Mouse (Mus musculus) v-Abl transformed pro-B cells (cell line): ENCODE results near the gene Cdk5rap2.

Source experiments
- in situ Hi-C, 2 experiments: fragments of 400-800 bp; cut with MboI; formaldehyde crosslinking; loops; one replicate each; pipeline ENCODE4 v1.15.1; 2025; ENCODE audit not compliant: unreplicated experiment in 2 of 2

Gene Cdk5rap2

DNA sequence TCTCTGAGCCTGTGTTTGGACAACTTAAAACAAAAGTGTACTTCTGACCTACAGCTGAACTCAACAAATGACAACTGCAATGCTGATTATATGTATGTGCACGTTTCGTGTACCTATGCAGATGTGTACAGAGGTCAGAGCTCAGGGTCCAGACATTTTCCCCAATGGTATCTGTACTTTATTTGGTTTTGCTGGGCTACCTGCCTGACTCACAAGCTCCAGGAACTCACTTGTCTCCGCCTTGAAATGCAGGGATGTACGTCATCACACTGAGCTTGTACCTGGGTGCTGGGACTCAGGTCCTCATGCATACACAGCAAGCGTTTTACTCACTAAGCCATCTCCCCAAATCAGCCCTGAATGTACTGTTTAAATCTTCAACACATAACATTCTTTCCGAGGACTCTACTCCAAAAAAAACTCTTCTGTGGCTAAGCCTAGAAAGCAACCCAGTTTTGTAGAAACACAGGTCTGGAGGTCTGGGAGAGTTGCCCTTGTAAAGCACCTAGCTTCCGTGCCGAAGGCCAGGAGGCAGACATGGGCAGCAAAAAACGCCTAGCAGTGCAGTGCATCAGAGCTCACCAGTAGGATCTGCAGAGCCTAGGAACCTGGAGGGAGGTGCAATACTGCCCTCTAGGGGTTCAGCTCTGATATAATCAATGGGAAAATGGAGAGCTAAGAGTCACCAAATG, 54.4 kb downstream of the Cdk5rap2 start:
- in situ Hi-C loops, result loop anchor here in 1 of 2 experiments (5.0 kb wide), 1 partner anchor 94 kb away; no protein-coding TSS in a partner anchor

DNA sequence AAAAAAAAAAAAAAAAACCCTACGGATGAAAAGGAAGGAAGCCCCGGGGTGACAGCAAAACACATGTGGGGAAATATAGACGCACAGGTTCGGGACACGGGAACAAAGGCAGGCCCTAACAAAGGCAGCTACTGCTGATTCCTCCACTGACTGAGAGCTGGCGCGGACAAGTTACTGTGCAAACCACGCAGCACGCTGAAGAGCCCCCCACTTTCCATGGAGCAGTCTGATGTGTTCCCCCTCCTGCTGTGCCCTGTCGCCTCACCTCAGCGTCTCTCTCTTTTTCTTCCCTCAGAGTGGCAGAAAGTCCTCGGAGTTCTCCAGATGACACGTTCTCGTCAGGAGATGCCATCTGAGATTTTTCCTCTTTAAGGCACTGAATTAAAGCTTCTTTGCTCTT, 55.8 kb downstream of the Cdk5rap2 start:
- in situ Hi-C loops, result no loop called here

DNA sequence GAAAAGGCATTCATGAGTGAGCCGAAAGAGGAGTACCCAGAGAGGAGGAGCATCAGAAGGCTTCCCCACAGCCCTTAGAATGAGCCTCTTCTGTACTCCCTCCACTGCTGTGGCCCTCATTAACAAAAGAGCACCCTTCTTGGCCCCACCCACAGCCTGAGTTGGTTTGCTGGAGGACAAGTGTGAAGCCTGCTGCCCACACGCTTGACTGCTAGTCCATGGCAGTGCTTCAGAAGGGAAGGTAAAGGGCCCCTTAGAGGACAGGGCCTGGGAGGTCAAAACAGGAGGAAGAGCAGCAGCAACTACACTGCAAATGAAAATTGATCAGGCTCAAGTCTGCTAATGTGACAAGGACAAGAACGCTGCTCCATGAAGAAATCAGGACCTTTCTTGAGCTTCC, 56.6 kb downstream of the Cdk5rap2 start:
- in situ Hi-C loops, result no loop called here

DNA sequence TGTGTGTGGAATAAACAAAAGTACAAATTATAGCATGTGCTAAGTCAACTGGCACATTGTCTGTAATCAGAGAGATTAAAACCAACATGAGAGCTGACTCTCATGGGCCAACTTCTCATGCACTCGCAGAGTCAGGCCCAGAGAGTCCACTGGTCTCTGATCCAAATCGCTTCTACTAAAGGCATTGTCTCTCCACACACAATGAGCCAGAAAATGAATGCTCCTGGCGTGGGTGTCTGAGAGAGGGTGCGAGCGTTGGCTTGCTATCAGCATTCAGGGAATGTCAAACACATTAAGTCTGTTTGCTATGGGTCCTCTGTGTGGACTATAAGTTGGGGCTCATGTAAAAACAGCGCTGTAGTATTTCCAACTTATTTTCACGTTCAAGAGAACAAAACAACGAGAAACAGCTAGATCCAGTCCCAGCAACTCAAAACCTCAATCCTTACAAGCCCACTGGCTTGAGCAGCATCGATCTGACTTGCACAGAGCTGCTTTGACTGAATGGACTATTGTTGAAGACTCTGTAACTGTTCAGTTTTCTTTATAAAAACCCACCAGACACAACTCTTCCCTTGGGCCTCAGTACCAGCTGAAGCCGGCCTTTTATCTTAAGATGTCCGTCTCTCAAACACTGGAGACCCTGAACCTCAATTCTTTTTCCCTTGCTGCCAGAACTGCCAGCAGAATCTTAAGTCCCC, 74.6 kb downstream of the Cdk5rap2 start:
- in situ Hi-C loops, result no loop called here

DNA sequence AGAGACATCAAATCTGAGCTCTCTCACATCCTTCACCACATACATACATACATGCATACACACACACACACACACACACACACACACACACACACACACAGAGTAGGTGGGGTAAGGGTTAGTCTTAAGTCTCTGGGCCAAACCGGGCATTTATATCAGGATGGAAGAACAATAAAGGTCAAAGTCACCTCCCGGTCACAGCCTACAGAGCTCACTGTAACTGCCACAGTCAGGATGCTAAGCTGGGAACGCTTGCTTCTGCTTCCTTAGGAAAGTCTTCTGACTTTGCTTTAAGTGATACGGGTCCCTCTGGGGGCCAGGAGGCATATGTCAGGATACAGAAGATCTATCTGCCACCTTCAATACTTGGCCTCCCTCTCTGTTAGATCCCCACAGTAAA, 75.2 kb downstream of the Cdk5rap2 start:
- in situ Hi-C loops, result no loop called here

DNA sequence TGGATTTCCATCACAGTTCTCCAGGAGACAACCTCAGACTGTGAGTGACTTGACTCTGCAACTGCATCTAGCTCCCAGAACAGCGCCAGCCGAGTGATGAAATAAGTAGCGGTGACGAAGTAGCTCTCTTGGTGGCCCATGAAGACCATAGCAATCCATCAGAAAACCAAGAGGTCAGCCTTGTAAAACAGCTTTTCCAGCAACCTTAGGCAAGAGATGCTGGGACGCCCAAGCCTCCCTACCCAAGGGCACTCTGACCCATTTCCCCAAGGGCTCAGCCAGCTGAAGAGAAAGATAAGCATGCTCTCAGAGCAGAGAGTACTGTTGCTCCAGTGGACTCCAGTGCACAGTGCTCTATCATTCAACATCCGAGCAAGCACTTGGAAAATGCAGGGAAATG, 77.3 kb downstream of the Cdk5rap2 start:
- in situ Hi-C loops, result no loop called here

DNA sequence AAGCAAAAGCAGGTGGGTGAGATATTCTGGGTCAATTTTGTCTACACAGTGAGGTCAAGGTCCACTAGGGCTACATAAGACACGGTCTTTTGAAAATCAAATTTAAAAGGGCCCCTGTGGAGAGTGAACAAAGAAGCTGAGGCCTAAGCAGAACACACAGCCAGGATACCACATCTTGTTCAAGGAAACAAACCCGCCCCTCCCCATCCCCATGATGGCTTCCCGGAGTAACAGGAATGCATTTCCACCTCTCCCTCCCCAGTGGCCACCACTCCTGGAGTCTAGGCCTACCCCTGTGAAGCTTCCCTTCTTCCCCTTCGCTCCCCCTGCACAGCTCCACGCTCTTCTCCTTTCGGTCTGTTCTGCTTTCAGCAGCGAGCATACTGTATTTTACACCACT, 77.7 kb downstream of the Cdk5rap2 start:
- in situ Hi-C loops, result no loop called here

DNA sequence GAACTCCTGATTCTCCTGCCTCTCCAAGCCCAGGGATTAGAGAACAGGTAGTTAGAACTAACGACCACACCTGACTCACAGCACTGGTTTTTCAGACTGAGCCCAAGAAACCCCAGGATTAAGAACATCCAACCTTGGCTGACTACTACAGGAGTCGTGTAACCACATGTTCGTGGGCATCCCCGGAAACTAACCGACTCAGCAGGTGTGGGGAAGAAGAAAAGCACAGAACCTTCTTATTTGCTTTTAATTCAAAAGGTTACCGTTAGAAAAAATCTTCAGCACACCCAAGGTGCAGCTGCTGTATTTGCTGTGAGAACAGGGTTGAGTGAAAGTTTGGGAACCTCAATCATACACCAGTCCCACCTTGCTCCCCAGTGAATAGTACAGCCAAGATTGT, 79.1 kb downstream of the Cdk5rap2 start:
- in situ Hi-C loops, result no loop called here

DNA sequence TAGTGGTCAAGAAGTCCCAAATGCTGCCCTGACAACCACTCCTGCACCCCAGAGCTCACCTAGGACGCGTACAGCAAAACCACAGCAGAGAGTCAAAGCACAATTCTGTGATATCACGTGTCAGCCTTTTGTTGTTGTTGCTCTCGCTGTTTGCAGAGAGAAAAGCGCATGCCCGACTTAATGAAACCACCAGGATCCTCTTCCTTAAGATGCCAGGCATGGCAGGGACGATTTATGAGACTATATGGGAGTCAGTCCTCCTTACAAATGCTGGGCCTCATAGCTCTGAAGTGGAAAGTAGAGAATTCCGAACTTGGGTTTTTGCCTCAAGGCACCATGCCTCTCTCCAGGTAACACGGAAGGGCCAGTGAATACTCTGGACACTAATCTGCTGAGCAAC, 82.2 kb downstream of the Cdk5rap2 start:
- in situ Hi-C loops, result no loop called here

DNA sequence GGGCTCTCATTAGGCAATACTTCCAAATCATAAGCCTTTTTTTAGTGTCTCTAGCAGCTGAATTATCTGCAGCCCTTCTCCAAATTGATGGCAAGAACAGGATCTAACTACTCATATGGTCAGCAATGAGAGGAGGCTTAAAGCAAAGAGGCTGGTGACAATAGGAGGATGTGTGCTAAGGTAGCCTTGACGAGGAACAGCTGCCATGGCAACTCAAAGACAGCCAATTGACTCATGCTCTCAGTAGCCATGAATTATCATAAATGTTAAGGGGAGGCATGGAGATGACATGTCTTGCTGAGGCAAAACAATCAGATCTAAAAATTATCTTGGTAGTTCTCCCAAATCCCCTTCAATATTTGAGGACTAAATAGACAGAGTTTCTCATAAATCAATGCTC, 82.8 kb downstream of the Cdk5rap2 start:
- in situ Hi-C loops, result no loop called here

DNA sequence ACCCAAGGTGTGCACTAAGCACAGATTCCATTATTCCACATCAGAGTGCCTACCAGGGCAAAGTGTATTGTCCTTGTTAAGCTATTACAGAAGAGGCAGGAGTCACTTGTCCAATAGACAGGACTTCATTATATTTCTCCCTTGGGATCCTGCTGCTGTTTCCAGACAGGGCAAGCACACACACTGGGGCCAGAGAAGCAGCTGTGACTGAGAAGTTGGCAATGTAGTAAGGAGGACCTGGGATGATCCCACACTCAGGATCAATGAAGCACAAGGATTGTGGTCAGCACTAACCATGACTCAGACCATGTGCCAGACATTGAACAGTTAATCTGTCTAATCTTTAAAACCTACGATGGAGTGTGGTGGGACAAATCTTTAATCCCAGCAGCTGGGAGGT, 88.7 kb downstream of the Cdk5rap2 start:
- in situ Hi-C loops, result no loop called here

DNA sequence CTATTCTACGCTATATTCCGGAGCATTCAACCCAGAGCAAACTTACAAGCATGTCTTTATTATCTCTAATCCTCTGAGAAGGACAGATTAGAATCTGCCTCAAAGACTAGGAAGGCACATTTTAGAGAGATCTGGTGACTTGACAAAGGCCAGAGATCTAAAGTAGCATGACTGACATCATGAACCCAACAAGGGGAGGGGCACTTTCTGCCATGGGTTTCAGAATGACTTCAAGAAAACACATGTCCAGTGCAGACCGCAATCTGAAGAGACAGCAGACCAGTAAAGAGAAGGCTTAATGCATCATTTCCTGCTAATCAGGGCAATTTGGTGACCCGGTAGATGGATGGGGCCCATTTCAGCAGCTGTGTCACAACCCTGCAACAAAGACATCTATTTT, 98.1 kb downstream of the Cdk5rap2 start:
- in situ Hi-C loops, result no loop called here

DNA sequence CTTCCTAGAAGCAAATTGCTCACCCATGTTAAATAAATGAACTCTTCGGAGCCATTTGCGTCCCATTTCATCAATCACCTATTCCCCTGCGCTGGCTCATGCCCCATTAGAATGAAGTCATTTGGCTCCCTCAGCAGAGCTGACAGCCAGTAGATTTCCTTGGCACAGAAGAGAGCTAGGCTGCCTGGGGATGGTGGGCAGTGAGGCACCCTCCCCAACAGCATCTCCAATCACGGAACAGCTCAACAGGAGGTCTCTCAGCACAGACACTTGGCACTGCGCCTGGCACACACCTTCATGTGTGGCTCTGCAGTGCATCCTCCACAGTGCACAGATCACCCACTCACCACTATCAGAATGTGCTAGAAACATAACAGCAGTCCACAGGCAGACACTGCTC, 98.7 kb downstream of the Cdk5rap2 start:
- in situ Hi-C loops, result no loop called here

DNA sequence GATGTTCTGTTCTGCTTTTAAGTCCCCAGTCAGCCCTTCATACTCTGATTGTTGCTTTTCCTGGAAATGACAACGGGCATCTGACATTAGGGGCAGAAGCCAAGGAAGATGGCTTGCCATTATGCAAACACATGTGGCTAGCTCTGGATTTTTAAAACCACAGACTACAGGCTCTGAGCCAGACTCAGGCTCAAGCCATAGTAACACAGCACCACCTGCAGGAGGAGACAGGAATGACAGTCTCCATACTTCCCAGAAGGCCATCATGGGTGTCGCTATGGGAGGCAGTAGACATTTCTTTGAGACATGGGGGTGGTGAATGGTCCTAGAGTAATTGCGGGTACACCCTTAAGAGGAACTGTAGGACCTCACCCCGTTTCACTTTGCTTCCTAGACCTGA, 103.0 kb downstream of the Cdk5rap2 start:
- in situ Hi-C loops, result no loop called here

DNA sequence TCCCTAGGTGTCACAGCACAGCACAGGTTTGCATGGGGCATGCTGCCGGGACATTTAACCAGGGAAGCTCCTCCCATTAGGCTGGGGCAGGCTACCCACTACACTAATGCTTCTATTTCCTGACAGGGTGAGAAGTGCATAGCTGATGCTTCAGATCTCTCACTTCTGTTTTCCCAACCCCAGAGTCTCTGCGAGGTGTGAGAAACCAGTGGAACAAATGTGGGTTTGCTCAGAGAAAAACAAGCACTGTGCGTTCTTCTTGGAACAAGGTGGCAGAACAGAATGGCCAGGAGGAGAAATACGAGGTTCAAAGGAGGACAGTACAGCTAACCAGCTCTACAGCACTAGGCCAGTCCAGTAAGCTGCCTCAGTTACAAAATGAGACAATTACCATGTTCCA, 106.4 kb downstream of the Cdk5rap2 start:
- in situ Hi-C loops, result no loop called here

DNA sequence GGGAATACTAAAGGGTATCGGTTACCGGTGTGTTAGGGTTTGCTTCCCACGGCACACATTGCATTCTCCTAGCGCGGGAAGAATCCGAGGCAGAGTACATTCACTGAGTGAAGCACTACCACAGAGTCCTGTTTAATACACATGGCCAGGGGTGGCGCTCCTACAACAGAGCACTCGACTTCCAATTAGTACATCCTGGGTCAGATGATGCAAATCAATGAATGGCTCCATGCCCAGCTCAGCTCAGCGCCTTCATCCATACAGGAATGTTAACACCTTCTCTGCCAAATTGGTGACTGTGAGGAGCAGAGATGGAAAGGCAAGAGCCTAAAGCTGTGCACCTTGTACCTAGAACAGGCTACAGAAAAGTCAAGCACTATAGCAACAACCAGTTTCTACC, 109.1 kb downstream of the Cdk5rap2 start:
- in situ Hi-C loops, result no loop called here

DNA sequence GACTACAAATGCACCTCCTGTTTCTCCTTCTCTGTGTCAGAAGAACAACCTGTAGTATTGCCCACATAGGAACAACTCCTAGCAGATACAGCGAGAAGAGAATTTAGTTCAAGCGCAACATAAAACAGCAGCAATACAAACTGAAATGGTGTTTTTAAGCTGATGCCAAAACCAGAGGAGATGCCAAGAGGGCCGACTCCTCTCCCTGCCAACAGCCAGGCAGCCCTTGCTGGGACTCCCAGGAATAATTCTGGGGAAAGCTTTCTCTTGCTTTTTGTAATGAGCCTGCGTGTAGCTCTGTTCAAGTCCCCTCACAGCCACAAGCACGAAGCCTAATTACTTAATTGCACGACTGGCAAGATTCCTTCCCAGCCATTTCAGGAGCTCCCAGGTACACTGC, 120.9 kb downstream of the Cdk5rap2 start:
- in situ Hi-C loops, result no loop called here

DNA sequence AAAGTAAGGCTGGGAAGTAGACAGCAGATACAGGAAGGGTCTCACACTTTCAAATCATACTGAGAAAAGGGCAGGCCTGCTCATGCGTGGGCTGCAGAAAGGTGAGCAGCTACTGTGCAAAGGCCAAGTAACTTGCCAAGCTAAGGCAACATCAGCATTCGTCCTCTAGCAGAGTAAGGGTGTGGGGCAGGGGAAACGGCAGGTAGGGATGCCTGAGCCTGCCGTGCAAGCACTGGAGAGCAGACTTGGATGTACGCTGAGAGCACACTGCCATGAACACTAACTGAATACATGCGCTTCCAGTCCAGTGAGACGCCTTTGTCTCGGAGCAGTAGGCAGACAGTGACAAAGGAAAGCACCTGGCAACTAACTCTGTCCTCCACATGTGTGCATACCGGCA, 127.1 kb downstream of the Cdk5rap2 start:
- in situ Hi-C loops, result no loop called here

DNA sequence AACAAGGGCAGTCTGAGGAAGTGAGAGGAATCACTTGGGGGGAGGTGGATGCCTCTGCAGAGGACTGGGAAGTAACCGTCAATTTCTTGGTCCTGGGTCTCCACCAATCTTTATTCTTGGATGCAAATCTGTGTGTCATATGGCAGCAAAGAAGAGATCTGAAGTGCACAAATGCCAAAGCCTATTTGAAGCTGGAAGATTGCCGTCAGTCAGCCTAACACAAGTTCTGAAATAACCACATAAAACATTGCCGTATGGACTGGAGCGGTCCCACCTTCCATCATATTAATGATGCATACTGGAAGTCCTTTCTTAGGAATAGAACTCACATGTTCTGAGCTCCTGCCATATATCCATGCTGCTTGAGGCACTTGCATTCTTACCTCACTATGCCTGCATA, 131.4 kb downstream of the Cdk5rap2 start:
- in situ Hi-C loops, result no loop called here

DNA sequence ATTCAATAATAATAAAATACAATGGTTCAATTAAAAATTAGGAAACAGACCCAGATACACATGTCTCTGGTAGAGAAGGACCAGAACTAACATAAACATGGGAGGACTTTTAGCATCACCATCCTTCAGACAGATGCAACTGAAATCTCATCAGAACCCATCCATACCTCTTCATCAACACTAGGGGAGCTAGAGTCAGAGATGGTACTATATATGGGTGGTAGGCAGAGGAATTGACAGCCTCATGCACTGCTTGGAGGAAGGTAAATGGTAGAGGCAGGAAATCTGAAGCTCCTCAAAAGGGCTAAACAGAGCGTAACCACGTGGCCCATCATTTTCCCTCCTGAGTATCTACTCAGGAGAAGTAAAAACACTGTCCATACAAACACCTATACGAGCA, 132.2 kb downstream of the Cdk5rap2 start:
- in situ Hi-C loops, result no loop called here

DNA sequence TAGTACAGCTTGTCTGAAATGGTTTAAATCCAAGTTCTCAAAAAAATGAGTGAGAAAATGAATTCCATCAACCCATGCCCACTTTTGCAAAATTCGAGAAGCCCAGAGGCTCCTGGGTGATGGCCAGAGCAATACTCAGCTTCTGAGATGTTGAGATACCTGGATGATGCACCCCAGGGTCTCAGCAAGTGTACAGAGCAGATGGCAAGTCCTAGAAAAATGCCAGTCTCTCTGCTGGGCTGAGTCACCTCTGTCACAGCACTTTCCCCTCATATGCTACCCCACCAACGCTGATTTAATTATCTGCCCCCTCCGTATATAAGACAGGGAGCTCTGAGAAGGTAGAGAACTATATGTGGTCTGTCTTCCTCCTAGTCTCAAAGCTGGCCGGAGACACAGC, 137.3 kb downstream of the Cdk5rap2 start:
- in situ Hi-C loops, result no loop called here

DNA sequence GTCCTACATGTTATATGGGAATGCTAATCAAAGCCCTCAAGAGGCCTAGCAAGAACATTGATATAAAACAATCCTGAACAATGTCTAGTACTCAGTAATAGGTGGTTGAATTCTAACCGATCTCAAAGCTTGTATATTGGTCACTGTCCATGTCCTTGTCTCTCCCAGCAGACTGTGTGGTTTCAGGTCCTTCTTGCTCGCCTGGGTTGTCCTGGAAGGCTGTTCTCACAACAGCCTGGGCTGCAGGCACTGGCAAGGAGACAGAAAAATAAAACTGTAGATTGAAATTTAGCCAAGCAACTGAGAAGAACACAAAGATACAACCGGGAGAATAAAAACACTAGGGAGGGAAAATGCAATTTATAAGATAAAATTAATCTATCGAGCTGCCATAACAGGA, 137.7 kb downstream of the Cdk5rap2 start:
- in situ Hi-C loops, result no loop called here
